ENCODE assay signal across 9 mouse cellular contexts in genomic region chr5:20620596-20621511, GRCm38 (mm10).
DNase-seq lines count a peak whose midpoint lies in the region; ATAC-seq and TF ChIP-seq lines count a peak whose summit lies in the region.
"Had no signal": no experiment of that assay in that cellular context is flagged by ENCODE, and none has a peak within 500 bp of the region (broad histone marks: within the 10 kb centered on the region; RNA-seq: fewer than 3 reads in every experiment).

No protein-coding gene starts in this region.

- H3K4me2 ChIP-seq in lung, embryonic 14.5 days: no peak overlapping the region
- H3K4me2 ChIP-seq: embryonic facial prominence, embryonic 13.5 days had no signal

- no peak for TF ChIP-seq CTCF in brain, embryonic 14.5 days (IDR thresholded peaks at IDR 0.05; ENCODE audit: borderline replicate concordance, extremely low read depth, insufficient read depth, insufficient read length)
- TF ChIP-seq CTCF in lung, embryonic 14.5 days (IDR thresholded peaks at IDR 0.05; ENCODE audit: low read depth): no peak

- no peaks in the 10 kb centered on the region for H3K4me1 ChIP-seq in lung, embryonic 14.5 days (ENCODE audit: insufficient read depth)

- no peaks in the 10 kb centered on the region for H3K36me3 ChIP-seq in lung, embryonic 14.5 days (ENCODE audit: insufficient read depth)
- H3K36me3 ChIP-seq: embryonic facial prominence, embryonic 13.5 days had no signal

- ATAC-seq in lung, embryonic 14.5 days (ENCODE audit: insufficient read depth): no peak; the same call in 1 of the 2 replicates

- no peaks in the 10 kb centered on the region for H3K27me3 ChIP-seq in lung, embryonic 14.5 days (ENCODE audit: insufficient read depth, low read length)
- H3K27me3 ChIP-seq: embryonic facial prominence, embryonic 13.5 days had no signal

- H3K27ac ChIP-seq in lung, embryonic 14.5 days (ENCODE audit: low read depth): no peak overlapping the region
- H3K27ac ChIP-seq: embryonic facial prominence, embryonic 13.5 days had no signal

- no peaks in the 10 kb centered on the region for H3K9me3 ChIP-seq in lung, embryonic 14.5 days (ENCODE audit: low read depth, low read length)
- H3K9me3 ChIP-seq: embryonic facial prominence, embryonic 13.5 days had no signal

- no peak overlapping the region for H3K4me3 ChIP-seq in lung, embryonic 14.5 days (ENCODE audit: low read depth, low read length)
- H3K4me3 ChIP-seq: embryonic facial prominence, embryonic 13.5 days had no signal

- TF ChIP-seq POLR2A in brain, embryonic 14.5 days (IDR thresholded peaks at IDR 0.05; ENCODE audit: borderline replicate concordance, extremely low read depth, insufficient read depth, insufficient read length, poor library complexity, severe bottlenecking): no peak

- H3K9ac ChIP-seq in lung, embryonic 14.5 days: no peak overlapping the region
- H3K9ac ChIP-seq: embryonic facial prominence, embryonic 13.5 days had no signal

- peak; percentile 13 for DNase-seq in kidney, adult 11 months
- DNase-seq in kidney, adult 18-20 months: no peak
- peak; percentile 60 for DNase-seq in brain, adult 2 months (ENCODE audit: low read depth, low spot score)
- DNase-seq in brain, embryonic 14.5 days (ENCODE audit: low read depth): peak; percentile 41
- peak; percentile 33 for DNase-seq in lung, embryonic 14.5 days
- no peak for DNase-seq in thymus, adult 18-20 months
- no peak for DNase-seq in layer of hippocampus, postnatal 36 days
- DNase-seq: cerebellum, adult 9-10 months had no signal

- WGBS in lung, embryonic 14.5 days: 56% methylated on average over 7 of the region's 7 CpGs

Comparison
In these comparisons a context has a peak if more than half of its experiments do, and no peak if none do; other contexts are left out.
1. DNase-seq: peak in kidney, adult 11 months (single experiment), brain, adult 2 months (single experiment), brain, embryonic 14.5 days (single experiment) and lung, embryonic 14.5 days (single experiment); none in kidney, adult 18-20 months (single experiment), thymus, adult 18-20 months (0 of 2) and layer of hippocampus, postnatal 36 days (0 of 2).